Mouse (Mus musculus) limb, embryonic 12.5 days (tissue): ENCODE results near the gene Dbnl. TPM values are rescaled to one million over a fixed set of nuclear protein-coding genes. Genes with fewer than 3 reads are reported as not detected.

Experiments used
- ATAC-seq: fragments of 200-750 bp; cut with Nextera tagmentation; 2 replicates; pipeline ENCODE4 v1.8.0; 2017; ENCODE audit warnings: low read depth, moderate TSS enrichment; ENCODE audit not compliant: insufficient number of reproducible peaks, insufficient read depth, low FRiP score, low TSS enrichment
- H3K27ac ChIP-seq: fragments of 300-500 bp; sonication (generic); 2 replicates; pipeline ENCODE4 v1.5.1; 2016; ENCODE audit warnings: mild to moderate bottlenecking, moderate library complexity
- H3K27me3 ChIP-seq: fragments of 300-500 bp; sonication (generic); 2 replicates; pipeline ENCODE4 v1.6.1; 2016; ENCODE audit warnings: mild to moderate bottlenecking, moderate library complexity
- H3K36me3 ChIP-seq: fragments of 300-500 bp; sonication (generic); 2 replicates; pipeline ENCODE4 v1.6.1; 2016; ENCODE audit warnings: mild to moderate bottlenecking, moderate library complexity
- H3K4me1 ChIP-seq: fragments of 300-500 bp; sonication (generic); replicated peaks from 2 replicates; pipeline ENCODE4 v1.6.1; 2016
- H3K4me2 ChIP-seq: fragments of 300-500 bp; sonication (generic); 2 replicates; pipeline ENCODE4 v1.6.1; 2016; ENCODE audit warnings: mild to moderate bottlenecking, moderate library complexity
- H3K4me3 ChIP-seq: fragments of 300-500 bp; sonication (generic); replicated peaks from 2 replicates; pipeline ENCODE4 v1.5.1; 2016; ENCODE audit warnings: mild to moderate bottlenecking
- H3K9ac ChIP-seq: fragments of 300-500 bp; sonication (generic); replicated peaks from 2 replicates; pipeline ENCODE4 v1.6.1; 2016; ENCODE audit warnings: mild to moderate bottlenecking, moderate library complexity
- H3K9me3 ChIP-seq: fragments of 300-500 bp; sonication (generic); 2 replicates; pipeline ENCODE4 v1.6.1; 2016; ENCODE audit warnings: mild to moderate bottlenecking, moderate library complexity
- WGBS: fragments of 180-500 bp; shearing (Covaris S2); methylation state at CpG from one replicate; pipeline ENCODE4 v1.1.7; 2016; 5-methylcytosine and 5-hydroxymethylcytosine counted together
- polyA plus RNA-seq: library from polyadenylated mRNA; unstranded; fragments of >200 nt; fragmentation: Nextera tagmentation; extraction: Ambion mirVana; gene quantifications from 2 replicates; pipeline ENCODE4 v1.2.1, GENCODE M21; 2016

Dbnl gene
- polyA plus RNA-seq, 1 experiment from 2014 or later, result 122 TPM

DNA sequence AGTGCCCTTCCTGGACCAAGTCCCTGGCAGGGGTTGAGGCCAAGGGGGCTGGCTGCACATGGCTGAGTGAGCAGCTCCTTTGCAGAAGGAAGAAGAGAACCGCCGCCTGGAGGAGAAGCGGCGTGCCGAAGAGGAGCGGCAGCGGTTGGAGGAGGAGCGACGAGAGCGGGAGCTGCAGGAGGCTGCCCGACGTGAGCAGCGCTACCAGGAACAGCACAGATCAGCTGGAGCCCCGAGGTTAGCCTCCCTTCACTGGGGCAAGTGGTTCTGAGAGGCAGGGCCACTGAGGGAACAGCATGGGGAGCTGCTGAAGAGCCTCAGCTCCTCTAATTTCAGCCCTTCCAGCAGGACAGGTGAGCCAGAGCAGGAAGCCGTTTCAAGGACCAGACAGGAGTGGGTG, 8.7 kb downstream of the Dbnl start:
- H3K4me2 ChIP-seq, result no peak overlapping the region
- no peak overlapping the region for H3K9ac ChIP-seq
- WGBS, result 88% methylated on average over 15 of the region's 15 CpGs
- H3K4me3 ChIP-seq, result no peak overlapping the region
- H3K36me3 ChIP-seq, result peaks cover 96% of the 10 kb centered on the region
- no peaks in the 10 kb centered on the region for H3K9me3 ChIP-seq
- H3K27ac ChIP-seq, result no peak overlapping the region
- no peaks in the 10 kb centered on the region for H3K27me3 ChIP-seq
- peaks cover 4% of the 10 kb centered on the region for H3K4me1 ChIP-seq
- ATAC-seq, result no peak

- peaks cover 91% of the 10 kb centered on the region for H3K36me3 ChIP-seq
- no peaks in the 10 kb centered on the region for H3K27me3 ChIP-seq
- H3K9ac ChIP-seq, result no peak overlapping the region
- no peaks in the 10 kb centered on the region for H3K9me3 ChIP-seq
- no peak for ATAC-seq
- no peak overlapping the region for H3K27ac ChIP-seq
- WGBS, result 77% methylated on average over 11 of the region's 11 CpGs
- peaks cover 9% of the 10 kb centered on the region for H3K4me1 ChIP-seq
- no peak overlapping the region for H3K4me2 ChIP-seq
- H3K4me3 ChIP-seq, result no peak overlapping the region
These were observed 9.1 kb downstream of the Dbnl start for GRCm38 (mm10) chr11:5797371-5797770.

DNA sequence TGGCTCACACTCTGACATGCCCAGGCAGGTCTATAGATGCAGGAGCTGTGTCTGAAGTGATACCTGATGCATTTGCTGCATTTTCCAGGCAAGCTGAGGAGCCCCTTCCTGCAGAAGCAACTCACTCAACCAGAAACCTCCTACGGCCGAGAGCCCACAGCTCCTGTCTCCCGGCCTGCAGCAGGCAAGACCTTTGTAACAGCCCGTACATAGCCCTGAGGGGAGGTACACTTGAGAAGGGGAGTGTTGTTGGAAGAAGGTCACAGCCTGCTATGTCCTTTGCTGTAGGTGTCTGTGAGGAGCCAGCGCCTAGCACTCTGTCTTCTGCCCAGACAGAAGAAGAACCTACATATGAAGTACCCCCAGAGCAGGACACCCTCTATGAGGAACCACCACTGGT, 9.6 kb downstream of the Dbnl start:
- Histone ChIP-seq H3K27ac (no peak overlapping the region), H3K4me1 (peaks cover 14% of the 10 kb centered on the region), H3K4me2 (no peak overlapping the region), H3K9ac (no peak overlapping the region), H3K27me3 (no peaks in the 10 kb centered on the region), H3K9me3 (no peaks in the 10 kb centered on the region), H3K36me3 (peaks cover 86% of the 10 kb centered on the region), H3K4me3 (no peak overlapping the region)
- 89% methylated on average over 5 of the region's 5 CpGs for WGBS
- no peak for ATAC-seq

DNA sequence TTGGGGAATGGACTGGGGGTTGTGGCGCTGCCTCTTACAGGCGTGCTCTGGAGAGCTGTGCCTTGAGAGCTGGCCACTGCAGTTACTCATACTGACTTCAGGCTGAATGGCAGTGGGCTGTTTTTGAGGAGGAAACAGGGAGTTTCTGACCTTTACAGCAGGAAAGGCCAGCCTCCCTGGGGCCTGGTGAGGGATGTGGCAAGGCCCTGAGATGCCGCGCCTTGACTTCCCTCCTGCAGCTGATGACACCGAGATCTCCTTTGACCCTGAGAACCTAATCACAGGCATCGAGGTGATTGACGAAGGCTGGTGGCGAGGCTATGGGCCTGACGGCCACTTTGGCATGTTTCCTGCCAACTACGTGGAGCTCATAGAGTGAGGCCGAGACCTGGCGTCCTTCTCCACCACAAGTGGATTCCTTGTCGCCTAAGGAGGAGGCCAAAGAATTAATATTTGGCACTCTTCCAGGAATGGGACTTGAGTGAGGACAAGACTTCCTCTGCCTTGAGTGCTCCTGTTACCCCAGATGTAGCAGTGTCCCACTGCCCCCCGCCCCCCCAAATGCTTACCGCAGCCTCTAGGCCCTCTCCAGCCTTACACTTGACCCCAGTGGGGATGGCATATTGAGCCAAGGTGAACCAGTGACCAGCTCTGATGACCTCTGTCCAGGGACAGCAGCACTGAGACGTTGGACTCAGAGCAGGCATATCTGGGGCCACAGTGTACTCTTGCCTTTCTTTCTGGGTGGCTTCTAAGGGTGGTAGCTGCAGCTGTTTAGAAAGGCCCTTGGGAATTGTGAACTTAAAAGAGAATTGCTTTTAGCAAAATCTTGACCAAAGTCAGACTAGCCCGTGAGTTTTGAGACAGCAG, 11.6 kb downstream of the Dbnl start:
- no peak overlapping the region for H3K9ac ChIP-seq
- no peak overlapping the region for H3K27ac ChIP-seq
- H3K4me3 ChIP-seq, result no peak overlapping the region
- H3K4me1 ChIP-seq, result peaks cover 29% of the 10 kb centered on the region
- H3K9me3 ChIP-seq, result no peaks in the 10 kb centered on the region
- WGBS, result 93% methylated on average over 17 of the region's 17 CpGs
- no peaks in the 10 kb centered on the region for H3K27me3 ChIP-seq
- no peak overlapping the region for H3K4me2 ChIP-seq
- no peak for ATAC-seq
- H3K36me3 ChIP-seq, result peaks cover 68% of the 10 kb centered on the region

- no peak overlapping the region for H3K4me2 ChIP-seq
- H3K9ac ChIP-seq, result no peak overlapping the region
- H3K36me3 ChIP-seq, result peaks cover 52% of the 10 kb centered on the region
- WGBS, result 92% methylated on average over 16 of the region's 16 CpGs
- no peaks in the 10 kb centered on the region for H3K9me3 ChIP-seq
- ATAC-seq, result no peak
- H3K27me3 ChIP-seq, result no peaks in the 10 kb centered on the region
- H3K4me3 ChIP-seq, result no peak overlapping the region
- H3K27ac ChIP-seq, result 0 out of 2 replicates have a peak overlapping the region, but pooled peaks have one; percentile 37
- H3K4me1 ChIP-seq, result peaks cover 29% of the 10 kb centered on the region
These were observed 13.2 kb downstream of the Dbnl start for GRCm38 (mm10) chr11:5801511-5801910.

DNA sequence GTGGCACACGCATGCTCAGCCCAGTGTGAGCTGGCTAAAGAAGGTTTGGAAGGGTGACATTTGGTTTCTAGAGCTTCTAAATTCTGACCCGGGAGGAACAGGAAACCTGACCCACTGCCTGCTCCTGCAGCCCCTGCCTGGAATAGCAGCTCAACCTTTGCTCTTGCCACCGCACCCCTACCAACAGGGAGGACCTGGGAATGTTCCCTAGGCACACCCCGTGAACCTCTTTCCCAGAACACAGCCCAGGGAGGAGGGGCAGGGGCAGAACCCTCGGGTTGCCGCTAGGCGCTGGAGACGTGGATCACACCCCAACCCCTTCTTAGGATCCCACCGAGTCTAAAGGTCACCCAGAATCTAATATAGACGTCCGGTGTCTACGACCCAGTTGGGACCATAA, 13.7 kb downstream of the Dbnl start:
- Histone ChIP-seq H3K9ac (no peak overlapping the region), H3K4me1 (peaks cover 29% of the 10 kb centered on the region), H3K4me2 (0 out of 2 replicates have a peak overlapping the region, but pooled peaks have one; percentile 35), H3K27ac (0 out of 2 replicates have a peak overlapping the region, but pooled peaks have one; percentile 37), H3K4me3 (no peak overlapping the region), H3K27me3 (no peaks in the 10 kb centered on the region), H3K36me3 (peaks cover 47% of the 10 kb centered on the region), H3K9me3 (no peaks in the 10 kb centered on the region)
- ATAC-seq, result no peak
- WGBS, result 65% methylated on average over 12 of the region's 12 CpGs

DNA sequence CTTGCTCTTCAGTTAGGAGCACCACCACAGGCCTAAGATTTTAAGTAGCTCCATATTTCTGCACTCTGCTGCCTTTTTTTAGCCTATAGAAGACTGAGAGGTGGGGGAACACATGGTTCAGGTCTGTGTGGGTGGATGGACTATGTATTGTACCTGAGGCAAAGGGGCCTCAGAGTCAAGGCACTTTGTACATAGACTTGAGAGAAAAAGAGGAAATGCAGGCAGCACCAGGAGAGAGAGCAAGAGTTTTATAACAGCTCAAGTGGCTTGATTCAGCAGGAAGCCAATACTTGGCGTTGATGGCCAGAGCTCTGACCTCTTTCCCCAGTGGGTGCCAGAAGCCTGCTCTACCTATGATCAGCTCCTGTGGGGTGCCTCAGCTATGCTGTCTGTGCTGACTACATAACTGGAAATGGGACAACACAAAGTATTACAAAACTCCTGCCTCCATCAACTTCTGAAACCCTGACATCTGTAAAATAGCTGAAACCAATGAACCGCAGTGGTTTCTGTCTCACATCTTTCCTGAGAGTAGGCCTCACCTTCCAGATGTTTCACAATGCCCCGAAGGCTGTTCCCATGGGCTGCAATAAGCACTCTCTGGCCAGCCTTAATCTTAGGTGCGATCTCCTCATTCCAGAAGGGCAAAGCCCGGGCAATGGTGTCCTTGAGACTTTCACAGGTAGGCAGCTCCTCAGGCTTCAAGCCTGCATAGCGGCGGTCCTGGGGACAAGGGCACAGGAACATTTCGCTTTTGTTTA, 14.3 kb downstream of the Dbnl start:
- Histone ChIP-seq H3K9ac (0 out of 2 replicates have a peak overlapping the region, but pooled peaks have one; percentile 31), H3K4me3 (peak overlapping the region; percentile 18), H3K9me3 (no peaks in the 10 kb centered on the region), H3K27ac (peak overlapping the region; percentile 50), H3K27me3 (no peaks in the 10 kb centered on the region), H3K4me1 (peaks cover 29% of the 10 kb centered on the region), H3K4me2 (peak overlapping the region; percentile 35), H3K36me3 (peaks cover 41% of the 10 kb centered on the region)
- WGBS, result 65% methylated on average over 8 of the region's 8 CpGs
- no peak for ATAC-seq

DNA sequence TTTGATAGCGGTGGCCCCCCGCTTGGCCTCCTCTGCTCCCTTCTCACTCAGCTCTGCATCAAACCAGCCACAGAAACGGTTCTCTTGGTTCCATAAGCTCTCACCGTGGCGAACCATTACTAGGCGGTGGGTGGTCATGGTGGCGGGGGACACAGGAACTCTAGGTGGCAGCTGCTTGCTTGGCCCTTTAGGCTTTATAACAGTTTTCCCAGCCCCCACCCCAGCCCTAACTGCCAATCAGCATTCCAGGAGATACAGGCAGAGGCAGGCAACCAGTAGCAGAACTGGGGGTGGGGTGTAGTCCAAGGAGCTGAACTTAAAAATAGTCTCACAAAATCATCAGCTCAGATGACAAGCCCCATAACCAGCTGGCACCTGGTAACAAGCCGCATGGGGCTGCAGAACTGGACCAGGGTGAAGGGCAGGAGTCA, 15.3 kb downstream of the Dbnl start, which contains the start of gene Pgam2:
Pgam2 (minus strand) TSS at position 183 of the 431 bp plus-strand sequence.
- ATAC-seq, result 0 out of 2 replicates have a peak, but pooled peaks have one; percentile 34

DNA sequence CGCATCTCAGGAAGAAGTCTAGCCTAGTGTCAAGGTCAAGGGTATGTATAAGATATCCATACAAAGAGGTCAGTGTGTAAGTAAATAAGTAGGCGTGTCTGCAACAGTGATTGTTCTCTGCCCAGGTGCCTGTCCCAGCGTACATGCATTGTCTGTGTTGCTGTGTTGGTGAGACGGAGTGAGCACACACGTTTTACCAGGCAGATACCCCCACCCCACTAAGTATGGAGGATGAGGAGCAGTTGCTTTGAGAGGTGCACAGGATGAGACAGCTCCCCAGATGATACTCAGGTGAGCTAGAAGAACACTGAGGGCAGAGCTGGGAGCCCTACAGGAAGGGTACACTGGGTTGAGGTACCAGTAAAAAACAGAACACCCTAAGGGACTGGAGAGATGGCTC, 15.9 kb downstream of the Dbnl start:
- no peaks in the 10 kb centered on the region for H3K27me3 ChIP-seq
- H3K9ac ChIP-seq, result no peak overlapping the region
- H3K4me1 ChIP-seq, result peaks cover 29% of the 10 kb centered on the region
- peaks cover 27% of the 10 kb centered on the region for H3K36me3 ChIP-seq
- no peak overlapping the region for H3K4me3 ChIP-seq
- H3K4me2 ChIP-seq, result no peak overlapping the region
- ATAC-seq, result 0 out of 2 replicates have a peak, but pooled peaks have one; percentile 52
- no peaks in the 10 kb centered on the region for H3K9me3 ChIP-seq
- 83% methylated on average over 5 of the region's 5 CpGs for whole genome bisulfite sequencing
- no peak overlapping the region for H3K27ac ChIP-seq

More for the DNA sequence above, 15.3 kb downstream of the Dbnl start, which contains the start of gene Pgam2:
- 34% methylated on average over 8 of the region's 8 CpGs for WGBS
- Histone ChIP-seq H3K27me3 (no peaks in the 10 kb centered on the region), H3K4me3 (peak within 1 kb of the TSS; percentile 18), H3K9me3 (no peaks in the 10 kb centered on the region), H3K4me2 (peak within 1 kb of the TSS; percentile 35), H3K4me1 (peaks cover 29% of the 10 kb centered on the region), H3K36me3 (peaks cover 33% of the 10 kb centered on the region), H3K9ac (0 out of 2 replicates have a peak within 1 kb of the TSS, but pooled peaks have one; percentile 31), H3K27ac (peak within 1 kb of the TSS; percentile 50)

DNA sequence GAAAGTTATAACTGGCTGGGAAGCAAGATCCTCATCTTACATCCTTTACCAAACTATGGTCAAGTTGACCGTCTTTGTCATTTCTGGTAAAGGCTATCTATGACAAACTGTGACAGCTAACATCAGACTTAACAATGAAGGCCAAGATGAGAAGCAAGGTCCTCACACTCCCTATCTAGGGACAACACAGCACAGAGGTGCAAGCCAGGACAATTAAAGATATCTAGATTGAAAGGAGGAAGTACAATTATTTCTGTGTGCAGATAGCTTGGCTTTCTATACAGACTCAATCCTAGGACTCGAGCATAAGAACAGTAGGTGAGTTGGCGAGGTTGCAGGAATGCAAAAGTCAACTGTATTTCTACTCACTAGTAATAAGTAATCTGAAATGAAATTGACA, 17.4 kb downstream of the Dbnl start:
- ATAC-seq, result no peak
- H3K27me3 ChIP-seq, result no peaks in the 10 kb centered on the region
- H3K4me3 ChIP-seq, result no peak overlapping the region
- H3K4me2 ChIP-seq, result no peak overlapping the region
- H3K9me3 ChIP-seq, result no peaks in the 10 kb centered on the region
- H3K36me3 ChIP-seq, result peaks cover 12% of the 10 kb centered on the region
- WGBS, result 83% methylated on average over 3 of the region's 3 CpGs
- H3K9ac ChIP-seq, result no peak overlapping the region
- H3K4me1 ChIP-seq, result peaks cover 29% of the 10 kb centered on the region
- H3K27ac ChIP-seq, result no peak overlapping the region

DNA sequence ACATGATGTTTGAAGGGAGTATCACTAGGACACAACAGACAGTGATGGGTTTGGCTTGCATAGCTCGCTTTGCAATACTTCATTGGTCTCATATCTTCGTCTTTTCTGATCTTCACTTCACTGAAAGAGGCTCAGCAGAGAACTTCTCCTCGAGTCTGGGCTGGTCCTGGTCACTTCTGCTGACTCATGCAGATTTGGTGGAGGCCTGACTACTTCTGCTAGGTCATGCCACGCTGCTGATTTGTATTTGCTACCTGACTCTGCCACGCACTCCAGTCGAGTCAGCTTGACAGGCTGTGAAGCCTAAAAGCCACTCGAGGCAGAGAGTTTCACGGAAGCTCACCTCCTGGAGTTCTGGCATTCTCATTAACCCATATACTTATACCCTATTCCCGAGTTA, 19.7 kb downstream of the Dbnl start:
- no peak overlapping the region for H3K4me3 ChIP-seq
- H3K27ac ChIP-seq, result no peak overlapping the region
- H3K4me2 ChIP-seq, result no peak overlapping the region
- no peaks in the 10 kb centered on the region for H3K9me3 ChIP-seq
- H3K4me1 ChIP-seq, result peaks cover 14% of the 10 kb centered on the region
- H3K27me3 ChIP-seq, result no peaks in the 10 kb centered on the region
- H3K36me3 ChIP-seq, result no peaks in the 10 kb centered on the region
- no peak for ATAC-seq
- 85% methylated on average over 9 of the region's 9 CpGs for WGBS
- no peak overlapping the region for H3K9ac ChIP-seq
